Mouse (Mus musculus) hindbrain, embryonic 10.5 days (tissue): ENCODE results near the gene Arid1b. TPM values are rescaled to one million over a fixed set of nuclear protein-coding genes. Genes with fewer than 3 reads are reported as not detected.

ENCODE experiments used
- DNase-seq: peaks from one replicate; pipeline ENCODE4 v3.0.0-alpha.2; 2017; ENCODE audit warnings: low spot score
- H3K27ac ChIP-seq: fragments of 300-500 bp; sonication (generic); 2 replicates; pipeline ENCODE4 v1.5.1; 2016; ENCODE audit warnings: mild to moderate bottlenecking, moderate library complexity
- H3K27me3 ChIP-seq: fragments of 300-500 bp; sonication (generic); 2 replicates; pipeline ENCODE4 v1.6.1; 2016; ENCODE audit warnings: mild to moderate bottlenecking; ENCODE audit not compliant: poor library complexity, insufficient read depth, severe bottlenecking
- H3K36me3 ChIP-seq: fragments of 300-500 bp; sonication (generic); 2 replicates; pipeline ENCODE4 v1.6.1; 2016; ENCODE audit warnings: mild to moderate bottlenecking, moderate library complexity
- H3K4me1 ChIP-seq: fragments of 300-500 bp; sonication (generic); replicated peaks from 2 replicates; pipeline ENCODE4 v1.6.1; 2016; ENCODE audit warnings: mild to moderate bottlenecking
- H3K4me3 ChIP-seq: fragments of 300-500 bp; sonication (generic); 2 replicates; pipeline ENCODE4 v1.5.1; 2016; ENCODE audit warnings: mild to moderate bottlenecking, moderate library complexity
- H3K9me3 ChIP-seq: fragments of 300-500 bp; sonication (generic); 2 replicates; pipeline ENCODE4 v1.6.1; 2016; ENCODE audit warnings: mild to moderate bottlenecking, moderate library complexity
- WGBS: fragments of 180-500 bp; shearing (Covaris S2); methylation state at CpG from one replicate; pipeline ENCODE4 v1.1.7; 2016; 5-methylcytosine and 5-hydroxymethylcytosine counted together
- polyA plus RNA-seq: library from polyadenylated mRNA; unstranded; fragments of >200 nt; fragmentation: Nextera tagmentation; extraction: Ambion mirVana; gene quantifications from 2 replicates; pipeline ENCODE4 v1.2.1, GENCODE M21; 2016

The Arid1b gene
- polyA plus RNA-seq, 1 experiment from 2014 or later, result 11.7 TPM

GRCm38 (mm10) chr17:5033346-5033745 lies 39.2 kb downstream of the Arid1b start:
- no peak for DNase-seq
- 81% methylated on average over 3 of the region's 3 CpGs for WGBS
- Histone ChIP-seq H3K27ac (no peak overlapping the region), H3K4me3 (no peak overlapping the region), H3K36me3 (no peaks in the 10 kb centered on the region), H3K9me3 (no peaks in the 10 kb centered on the region), H3K27me3 (no peaks in the 10 kb centered on the region), H3K4me1 (peaks cover 18% of the 10 kb centered on the region)

- H3K27me3 ChIP-seq, result no peaks in the 10 kb centered on the region
- no peak overlapping the region for H3K27ac ChIP-seq
- no peak overlapping the region for H3K4me3 ChIP-seq
- H3K9me3 ChIP-seq, result no peaks in the 10 kb centered on the region
- no peak for DNase-seq
- peaks cover 15% of the 10 kb centered on the region for H3K4me1 ChIP-seq
- whole genome bisulfite sequencing, result 92% methylated on average over 3 of the region's 3 CpGs
- H3K36me3 ChIP-seq, result no peaks in the 10 kb centered on the region
Observed at GRCm38 (mm10) chr17:5034201-5034600, 40.1 kb downstream of the Arid1b start.

GRCm38 (mm10) chr17:5036200-5036835 lies 42.2 kb downstream of the Arid1b start:
- Histone ChIP-seq H3K27me3 (no peaks in the 10 kb centered on the region), H3K4me3 (no peak overlapping the region), H3K9me3 (no peaks in the 10 kb centered on the region), H3K4me1 (peaks cover 7% of the 10 kb centered on the region), H3K36me3 (peaks cover 9% of the 10 kb centered on the region), H3K27ac (no peak overlapping the region)
- WGBS, result 61% methylated on average over 2 of the region's 2 CpGs
- no peak for DNase-seq

GRCm38 (mm10) chr17:5037199-5037598 lies 43.1 kb downstream of the Arid1b start:
- H3K4me1 ChIP-seq, result peaks cover 7% of the 10 kb centered on the region
- no peaks in the 10 kb centered on the region for H3K27me3 ChIP-seq
- peaks cover 18% of the 10 kb centered on the region for H3K36me3 ChIP-seq
- no peak overlapping the region for H3K27ac ChIP-seq
- H3K9me3 ChIP-seq, result no peaks in the 10 kb centered on the region
- H3K4me3 ChIP-seq, result no peak overlapping the region
- no peak for DNase-seq
- 88% methylated on average over 8 of the region's 8 CpGs for WGBS

GRCm38 (mm10) chr17:5039826-5040225 lies 45.7 kb downstream of the Arid1b start:
- Histone ChIP-seq H3K36me3 (peaks cover 36% of the 10 kb centered on the region), H3K27me3 (no peaks in the 10 kb centered on the region)

DNA sequence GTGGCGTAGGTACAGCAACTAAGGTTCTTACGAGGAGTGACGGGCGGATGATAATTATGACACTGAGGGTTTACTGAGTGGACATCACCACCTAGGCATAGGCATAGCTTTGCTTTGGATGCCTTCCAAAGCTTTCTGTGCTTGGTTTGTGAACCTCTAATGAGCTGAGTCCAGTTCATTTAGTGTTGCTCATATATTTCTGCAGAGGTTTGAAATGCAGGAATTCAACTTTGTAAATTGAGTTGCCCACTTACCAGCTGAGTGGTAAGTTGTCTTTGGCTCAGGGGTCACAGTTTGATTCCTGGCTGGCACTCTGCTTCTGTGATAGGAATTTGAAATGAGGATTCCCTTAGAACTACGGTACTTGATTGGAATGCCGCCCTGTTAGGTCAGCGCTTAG lies 49.7 kb downstream of the Arid1b start:
- no peak for DNase-seq
- Histone ChIP-seq H3K27me3 (no peaks in the 10 kb centered on the region), H3K4me1 (peaks cover 13% of the 10 kb centered on the region), H3K27ac (no peak overlapping the region), H3K36me3 (peaks cover 38% of the 10 kb centered on the region), H3K9me3 (no peaks in the 10 kb centered on the region), H3K4me3 (no peak overlapping the region)
- 80% methylated on average over 7 of the region's 7 CpGs for WGBS

More at GRCm38 (mm10) chr17:5039826-5040225, 45.7 kb downstream of the Arid1b start:
- WGBS, result 93% methylated on average over 2 of the region's 2 CpGs
- Histone ChIP-seq H3K4me1 (peaks cover 16% of the 10 kb centered on the region), H3K9me3 (no peaks in the 10 kb centered on the region), H3K27ac (no peak overlapping the region), H3K4me3 (no peak overlapping the region)
- no peak for DNase-seq

DNA sequence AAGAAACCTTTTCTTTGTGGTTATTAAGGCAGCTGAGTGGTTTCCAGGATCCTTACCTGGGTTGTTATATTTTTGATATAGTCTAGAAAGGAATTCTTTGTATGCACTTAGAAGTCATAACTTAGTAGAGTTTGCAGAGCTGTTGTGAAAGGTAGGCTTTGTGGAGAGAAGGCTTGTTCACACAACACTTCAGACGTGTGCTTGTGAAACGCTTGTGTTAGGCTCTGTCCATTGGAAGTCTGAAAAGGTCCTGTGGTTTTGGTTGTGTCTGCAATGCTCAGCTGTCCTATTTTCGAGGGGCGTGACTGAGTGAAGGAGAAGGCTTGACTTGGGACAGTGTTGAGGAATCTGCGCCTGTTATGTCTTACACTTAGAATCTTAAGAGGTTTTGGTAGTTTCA lies 51.5 kb downstream of the Arid1b start:
- Histone ChIP-seq H3K9me3 (no peaks in the 10 kb centered on the region), H3K4me1 (peaks cover 9% of the 10 kb centered on the region), H3K27ac (no peak overlapping the region), H3K36me3 (peaks cover 50% of the 10 kb centered on the region), H3K27me3 (no peaks in the 10 kb centered on the region), H3K4me3 (no peak overlapping the region)
- DNase-seq, result no peak
- WGBS, result 89% methylated on average over 5 of the region's 5 CpGs

DNA sequence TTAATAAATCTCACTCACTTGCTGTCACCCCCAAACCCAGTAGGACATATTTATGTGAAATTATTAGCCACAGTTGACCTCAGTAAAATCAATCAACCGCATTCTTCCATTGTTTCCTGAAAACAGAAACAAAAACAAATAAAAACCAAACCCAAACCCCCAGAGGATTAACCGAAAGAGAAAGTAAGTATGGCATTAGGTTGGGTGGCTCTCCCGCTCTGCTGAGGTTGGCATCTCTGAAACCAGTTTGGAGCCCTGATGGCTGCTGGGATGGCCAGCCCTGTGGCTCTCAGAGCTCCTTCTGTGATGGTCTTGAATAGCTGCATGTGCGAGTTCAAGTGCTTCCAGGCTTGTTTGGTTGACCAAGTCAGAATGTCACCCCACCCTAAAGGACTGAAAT lies 53.2 kb downstream of the Arid1b start:
- H3K9me3 ChIP-seq, result no peaks in the 10 kb centered on the region
- H3K27ac ChIP-seq, result no peak overlapping the region
- no peak for DNase-seq
- peaks cover 25% of the 10 kb centered on the region for H3K4me1 ChIP-seq
- peaks cover 33% of the 10 kb centered on the region for H3K36me3 ChIP-seq
- 95% methylated on average over 4 of the region's 4 CpGs for WGBS
- H3K4me3 ChIP-seq, result no peak overlapping the region
- no peaks in the 10 kb centered on the region for H3K27me3 ChIP-seq

DNA sequence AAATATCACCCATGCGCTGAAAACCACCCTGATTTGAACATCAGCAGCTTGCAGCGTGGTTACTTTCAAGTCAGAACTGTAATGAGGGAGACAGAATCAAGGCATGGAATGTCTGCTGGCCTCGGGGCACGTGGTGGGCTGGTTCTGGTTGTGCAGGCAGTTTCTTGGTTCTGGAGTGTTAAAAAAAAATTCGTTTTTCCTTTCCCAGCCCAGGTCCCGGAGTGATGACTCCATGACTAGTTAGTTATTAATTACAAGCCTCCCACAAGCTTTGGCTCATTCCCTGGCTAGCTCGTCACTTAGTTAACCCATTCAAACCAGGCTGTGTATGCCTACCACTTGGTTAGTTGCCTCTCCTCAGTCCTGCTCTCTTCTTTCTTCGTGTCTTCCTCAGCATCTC lies 56.1 kb downstream of the Arid1b start:
- Histone ChIP-seq H3K27me3 (no peaks in the 10 kb centered on the region), H3K9me3 (no peaks in the 10 kb centered on the region), H3K4me3 (no peak overlapping the region), H3K4me1 (peaks cover 29% of the 10 kb centered on the region), H3K36me3 (peaks cover 28% of the 10 kb centered on the region), H3K27ac (no peak overlapping the region)
- 89% methylated on average over 8 of the region's 8 CpGs for WGBS
- no peak for DNase-seq

DNA sequence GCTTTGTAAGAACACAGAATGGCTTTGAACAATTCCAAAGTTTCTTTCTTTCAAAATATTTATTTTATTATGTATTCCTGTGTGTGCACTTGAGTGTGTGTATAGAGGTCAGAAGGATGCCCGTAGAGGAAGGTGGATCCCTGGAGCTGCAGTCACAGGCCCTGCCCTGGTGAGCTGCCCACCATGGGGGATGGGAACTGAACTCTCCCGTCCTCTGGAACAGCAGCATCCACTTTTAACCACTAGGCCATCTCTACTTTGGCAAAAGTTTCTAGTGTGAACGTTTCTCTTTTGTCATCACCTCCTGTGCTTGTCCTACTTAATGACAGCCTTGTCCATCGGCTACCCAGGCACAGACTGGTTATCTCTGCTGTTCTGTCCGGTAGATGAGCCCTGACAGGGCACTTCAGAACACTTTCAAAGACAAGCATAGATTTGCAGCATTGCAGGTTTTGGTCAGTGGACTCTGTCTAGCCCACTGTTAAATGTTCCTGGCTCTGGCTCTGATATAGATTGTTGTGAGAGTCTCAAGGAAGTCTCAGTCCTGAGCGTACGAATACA lies 56.9 kb downstream of the Arid1b start:
- 85% methylated on average over 7 of the region's 7 CpGs for WGBS
- no peak for DNase-seq
- Histone ChIP-seq H3K4me3 (no peak overlapping the region), H3K27me3 (no peaks in the 10 kb centered on the region), H3K36me3 (peaks cover 34% of the 10 kb centered on the region), H3K27ac (no peak overlapping the region), H3K9me3 (no peaks in the 10 kb centered on the region), H3K4me1 (peaks cover 33% of the 10 kb centered on the region)

DNA sequence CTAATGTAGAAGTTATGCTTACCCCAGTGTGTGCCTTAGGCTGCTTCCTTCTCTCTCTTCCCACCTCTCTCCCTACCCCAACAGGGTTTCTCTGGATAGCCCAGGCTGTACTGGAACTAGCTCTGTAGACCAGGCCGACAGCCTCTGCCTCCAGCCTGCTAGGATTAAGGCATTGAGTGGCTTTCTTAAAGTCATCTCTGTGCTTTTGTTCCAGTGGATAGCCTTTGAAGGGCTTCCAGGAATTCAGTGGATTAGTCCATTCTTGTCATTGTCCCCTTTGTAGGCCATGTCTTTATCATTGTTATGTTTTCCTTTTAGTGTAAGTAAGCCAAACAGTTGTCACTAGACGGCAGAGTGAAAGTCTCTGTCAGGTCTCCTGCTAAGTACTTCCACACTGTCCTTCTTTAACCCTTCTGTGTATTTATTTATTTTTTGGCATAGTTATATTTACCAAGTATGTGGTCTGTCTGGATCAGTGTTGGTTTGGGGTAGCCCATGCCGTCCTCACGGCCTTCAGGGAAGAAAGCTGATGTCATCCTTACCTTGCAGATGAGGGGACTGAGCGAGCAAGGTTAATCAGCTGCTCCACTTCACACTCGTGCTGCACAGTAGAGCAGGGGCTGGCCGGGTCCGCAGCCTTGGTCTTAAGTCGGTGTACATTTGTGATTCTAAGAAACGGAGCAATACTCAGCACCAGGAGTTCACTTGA lies 58.1 kb downstream of the Arid1b start:
- H3K27ac ChIP-seq, result no peak overlapping the region
- no peaks in the 10 kb centered on the region for H3K9me3 ChIP-seq
- WGBS, result 75% methylated on average over 10 of the region's 10 CpGs
- H3K4me3 ChIP-seq, result no peak overlapping the region
- no peaks in the 10 kb centered on the region for H3K27me3 ChIP-seq
- peaks cover 45% of the 10 kb centered on the region for H3K4me1 ChIP-seq
- DNase-seq, result no peak
- H3K36me3 ChIP-seq, result peaks cover 34% of the 10 kb centered on the region

DNA sequence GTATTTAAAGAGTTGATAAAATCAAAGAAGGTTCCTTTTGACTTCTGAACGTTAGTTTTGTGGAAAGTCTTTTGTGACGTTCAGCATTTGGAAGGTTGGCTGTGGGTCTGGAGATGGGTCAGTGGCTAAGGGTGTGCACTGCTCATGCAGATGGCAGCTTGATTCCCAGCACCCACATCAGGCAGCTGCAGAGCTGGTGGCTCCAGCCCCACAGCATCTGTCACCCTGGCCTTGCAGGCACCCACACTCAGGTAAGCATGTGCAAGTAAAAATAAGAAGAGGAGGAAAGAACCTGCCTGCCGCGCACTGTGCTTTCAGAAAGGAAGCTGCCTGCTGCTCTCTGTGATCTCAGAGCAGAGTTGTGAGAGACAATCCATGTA lies 58.7 kb downstream of the Arid1b start:
- Histone ChIP-seq H3K4me3 (no peak overlapping the region), H3K27ac (no peak overlapping the region), H3K36me3 (peaks cover 34% of the 10 kb centered on the region), H3K27me3 (no peaks in the 10 kb centered on the region), H3K4me1 (peaks cover 50% of the 10 kb centered on the region), H3K9me3 (no peaks in the 10 kb centered on the region)
- WGBS, result 87% methylated on average over 4 of the region's 4 CpGs
- no peak for DNase-seq

DNA sequence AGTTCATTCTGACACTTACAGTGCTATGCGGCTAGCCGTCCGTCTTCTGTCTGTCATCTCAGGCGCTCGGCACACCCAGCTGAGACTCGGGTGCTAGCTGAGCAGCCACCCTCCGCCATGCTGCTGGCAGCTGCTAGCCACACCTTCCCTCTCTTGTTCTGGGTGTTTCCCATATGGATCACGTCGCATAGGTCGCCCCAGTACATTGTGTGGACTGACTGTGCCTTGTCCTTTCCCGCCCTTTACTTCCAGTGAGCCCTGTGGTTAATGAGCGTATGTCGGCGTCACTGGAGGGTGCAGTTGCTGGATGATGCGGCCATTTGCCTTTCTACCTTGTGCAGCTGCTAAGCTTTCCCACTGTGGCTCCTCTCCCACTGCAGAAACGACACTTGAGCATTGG lies 59.1 kb downstream of the Arid1b start:
- WGBS, result 79% methylated on average over 16 of the region's 16 CpGs
- no peak overlapping the region for H3K4me3 ChIP-seq
- no peak overlapping the region for H3K27ac ChIP-seq
- no peaks in the 10 kb centered on the region for H3K9me3 ChIP-seq
- no peaks in the 10 kb centered on the region for H3K27me3 ChIP-seq
- peaks cover 34% of the 10 kb centered on the region for H3K36me3 ChIP-seq
- H3K4me1 ChIP-seq, result peaks cover 54% of the 10 kb centered on the region
- DNase-seq, result no peak
